Comparison of ENCODE assay signal across 22 mouse cellular contexts in genomic region chr9:7159718-7160117, GRCm38 (mm10). TPM values are rescaled to one million over a fixed set of nuclear protein-coding genes. Genes with fewer than 3 reads are reported as not detected.
DNase-seq lines count a peak whose midpoint lies in the region; ATAC-seq lines count a peak whose summit lies in the region.
"Had no signal": no experiment of that assay in that cellular context is flagged by ENCODE, and none has a peak within 500 bp of the region (broad histone marks: within the 10 kb centered on the region; RNA-seq: fewer than 3 reads in every experiment).

No protein-coding gene starts in this region.

- no peak overlapping the region for H3K27ac ChIP-seq in embryonic facial prominence, embryonic 11.5 days (replicated peaks; ENCODE audit: low read depth, low read length)
- no peak overlapping the region for H3K27ac ChIP-seq in embryonic facial prominence, embryonic 10.5 days (replicated peaks)
- no peak overlapping the region for H3K27ac ChIP-seq in embryonic facial prominence, embryonic 14.5 days (replicated peaks; ENCODE audit: low read depth, low read length)

- no peak overlapping the region for H3K4me2 ChIP-seq in embryonic facial prominence, embryonic 11.5 days (ENCODE audit: low read depth, low read length)
- H3K4me2 ChIP-seq in embryonic facial prominence, embryonic 14.5 days (ENCODE audit: low read depth, low read length), result no peak overlapping the region

- 49% methylated on average over 3 of the region's 3 CpGs for WGBS in embryonic facial prominence, embryonic 11.5 days
- 65% methylated on average over 3 of the region's 3 CpGs for WGBS in embryonic facial prominence, embryonic 10.5 days
- WGBS in embryonic facial prominence, embryonic 14.5 days, result 53% methylated on average over 3 of the region's 3 CpGs

- no peaks in the 10 kb centered on the region for H3K9me3 ChIP-seq in embryonic facial prominence, embryonic 11.5 days (replicated peaks; ENCODE audit: control insufficient read depth, low read length)
- H3K9me3 ChIP-seq in embryonic facial prominence, embryonic 10.5 days, result no peaks in the 10 kb centered on the region
- H3K9me3 ChIP-seq in embryonic facial prominence, embryonic 14.5 days (ENCODE audit: control insufficient read depth, low read length), result no peaks in the 10 kb centered on the region
- H3K9me3 ChIP-seq: G1E had no signal

- no peak overlapping the region for H3K9ac ChIP-seq in embryonic facial prominence, embryonic 11.5 days (replicated peaks; ENCODE audit: low read length)
- H3K9ac ChIP-seq in embryonic facial prominence, embryonic 14.5 days (ENCODE audit: low read depth, low read length), result no peak overlapping the region

- H3K27me3 ChIP-seq in embryonic facial prominence, embryonic 11.5 days (ENCODE audit: control insufficient read depth, insufficient read depth, low read length), result no peaks in the 10 kb centered on the region
- no peaks in the 10 kb centered on the region for H3K27me3 ChIP-seq in embryonic facial prominence, embryonic 10.5 days (replicated peaks; ENCODE audit: low read depth, poor library complexity, severe bottlenecking)
- H3K27me3 ChIP-seq in embryonic facial prominence, embryonic 14.5 days (replicated peaks; ENCODE audit: control insufficient read depth, insufficient read depth, low read length), result no peaks in the 10 kb centered on the region
- H3K27me3 ChIP-seq: CH12.LX, Patski had no signal

- no peaks in the 10 kb centered on the region for H3K36me3 ChIP-seq in embryonic facial prominence, embryonic 11.5 days (replicated peaks; ENCODE audit: control insufficient read depth, insufficient read depth, low read depth, low read length)
- H3K36me3 ChIP-seq in embryonic facial prominence, embryonic 10.5 days (replicated peaks), result peaks cover 74% of the 10 kb centered on the region
- H3K36me3 ChIP-seq in embryonic facial prominence, embryonic 14.5 days (ENCODE audit: control insufficient read depth, insufficient read depth, low read length), result peaks cover 52% of the 10 kb centered on the region

- DNase-seq in embryonic facial prominence, embryonic 11.5 days (ENCODE audit: low spot score), result peak; percentile 58
- DNase-seq in embryonic facial prominence, embryonic 10.5 days (ENCODE audit: low spot score), result no peak
- DNase-seq in NIH3T3 (ENCODE audit: low read depth), result peak; percentile 11
- peak; percentile 11 for DNase-seq in embryonic facial prominence, embryonic 14.5 days (ENCODE audit: low spot score)
- DNase-seq in gastrocnemius, adult 8-10 months (ENCODE audit: low spot score in 2 of 2), result no peak
- DNase-seq in frontal cortex, postnatal 25 days (ENCODE audit: low spot score in 2 of 2), result no peak
- DNase-seq: adrenal gland, adult 2 months; adrenal gland, adult 8-10 months; adrenal gland, postnatal 10 days; adrenal gland, postnatal 14 days; adrenal gland, postnatal 25 days; adrenal gland, postnatal 36 days; B cell, adult 2 months; cerebellum, adult 11 months; cerebellum, adult 11-12 months; cerebellum, adult 18-20 months; cerebellum, adult 2 months had no signal

- H3K4me3 ChIP-seq in embryonic facial prominence, embryonic 11.5 days (ENCODE audit: low read depth, low read length), result no peak overlapping the region
- H3K4me3 ChIP-seq in embryonic facial prominence, embryonic 10.5 days, result no peak overlapping the region
- H3K4me3 ChIP-seq in embryonic facial prominence, embryonic 14.5 days (ENCODE audit: low read depth, low read length), result no peak overlapping the region

- H3K4me1 ChIP-seq in embryonic facial prominence, embryonic 11.5 days (ENCODE audit: control insufficient read depth, insufficient read depth, low read length), result no peaks in the 10 kb centered on the region
- no peaks in the 10 kb centered on the region for H3K4me1 ChIP-seq in embryonic facial prominence, embryonic 10.5 days
- peaks cover 4% of the 10 kb centered on the region; the same call in 1 of the 2 replicates for H3K4me1 ChIP-seq in embryonic facial prominence, embryonic 14.5 days (ENCODE audit: control insufficient read depth, insufficient read depth, low read length)

- peak; percentile 79 for ATAC-seq in embryonic facial prominence, embryonic 11.5 days (replicated peaks; ENCODE audit: insufficient number of reproducible peaks, low FRiP score, low TSS enrichment, low read depth)
- ATAC-seq in embryonic facial prominence, embryonic 14.5 days (ENCODE audit: low read depth), result no peak
- ATAC-seq: activated CD4-positive, CD25-positive, alpha-beta regulatory T cell, adult 4 months; CD4-positive, CD25-positive, alpha-beta regulatory T cell, adult 4 months; Patski had no signal

RNA-seq across cellular contexts. Expression of gene Dync2h1, which starts 24.5 kb away (rescaled TPM):
- 22.0 and 24.5 TPM in 2 replicates for polyA plus RNA-seq in embryonic facial prominence, embryonic 11.5 days (2014; fragmentation: Nextera tagmentation; extraction: Ambion mirVana)
- polyA plus RNA-seq in embryonic facial prominence, embryonic 10.5 days (2016; fragmentation: Nextera tagmentation; extraction: Ambion mirVana), result 22.6 and 23.2 TPM in 2 replicates
- 16.6 and 18.5 TPM in 2 replicates for polyA plus RNA-seq in embryonic facial prominence, embryonic 14.5 days (2014; fragmentation: Nextera tagmentation; extraction: Ambion mirVana)
- total RNA-seq in gastrocnemius, adult 8-10 months (2022), result 1 to 10 TPM in 3 of 4 experiments, under 1 TPM in 1; 0.94 to 1.4 (median 1.1) TPM

RNA-seq across cellular contexts. Expression of gene Dcun1d5, which starts 24.6 kb away (rescaled TPM):
- polyA plus RNA-seq in embryonic facial prominence, embryonic 11.5 days (2014; fragmentation: Nextera tagmentation; extraction: Ambion mirVana), result 158 and 161 TPM in 2 replicates
- 125 and 127 TPM in 2 replicates for polyA plus RNA-seq in embryonic facial prominence, embryonic 10.5 days (2016; fragmentation: Nextera tagmentation; extraction: Ambion mirVana)
- 142 and 145 TPM in 2 replicates for polyA plus RNA-seq in embryonic facial prominence, embryonic 14.5 days (2014; fragmentation: Nextera tagmentation; extraction: Ambion mirVana)
- 10 to 100 TPM; 54.8 to 80.7 (median 69.8) TPM for total RNA-seq in gastrocnemius, adult 8-10 months (2022)

Comparison
In these comparisons a context has a peak if more than half of its experiments do, and no peak if none do; other contexts are left out.
1. DNase-seq: peak in embryonic facial prominence, embryonic 11.5 days (single experiment), NIH3T3 (single experiment) and embryonic facial prominence, embryonic 14.5 days (single experiment); none in embryonic facial prominence, embryonic 10.5 days (single experiment), gastrocnemius, adult 8-10 months (0 of 2) and frontal cortex, postnatal 25 days (0 of 2).